Mouse (Mus musculus) liver, embryonic 14.5 days (tissue): ENCODE data around the gene Mmp14. TPM values are rescaled to one million over a fixed set of nuclear protein-coding genes. Genes with fewer than 3 reads are reported as not detected.

Experiments
- ATAC-seq: fragments of 200-750 bp; cut with Nextera tagmentation; 2 replicates; pipeline ENCODE4 v1.8.0; 2017; ENCODE audit warnings: moderate number of reproducible peaks, mild to moderate bottlenecking, moderate library complexity; ENCODE audit not compliant: insufficient read depth
- DNase-seq, 3 experiments: peaks; one replicate each; pipeline ENCODE4 v3.0.0-alpha.2; 2012 to 2013; ENCODE audit warnings: low read depth in 3 of 3, low spot score in 3 of 3
- H3K27ac ChIP-seq: fragments of 300-500 bp; sonication (generic); 2 replicates; pipeline ENCODE4 v1.5.1; 2014; ENCODE audit warnings: moderate library complexity, mild to moderate bottlenecking, control low read depth, inconsistent platforms
- H3K27me3 ChIP-seq: fragments of 300-500 bp; sonication (generic); 2 replicates; pipeline ENCODE4 v1.6.1; 2014; ENCODE audit warnings: mild to moderate bottlenecking, low read length, moderate library complexity; ENCODE audit not compliant: control insufficient read depth, insufficient read depth
- H3K36me3 ChIP-seq: fragments of 300-500 bp; sonication (generic); replicated peaks from 2 replicates; pipeline ENCODE4 v1.6.1; 2014; ENCODE audit warnings: low read depth; ENCODE audit not compliant: control insufficient read depth, insufficient read depth
- H3K4me1 ChIP-seq, 2 experiments: fragments of 200-500 bp in 1 of 2; fragments of 300-500 bp in 1 of 2; sonication (generic) in 1 of 2; replicated peaks; 2 replicates each; pipeline ENCODE4 v1.6.1; 2012 to 2014; ENCODE audit warnings: antibody characterized with exemption in 1 of 2, inconsistent platforms in 1 of 2, low read length in 1 of 2; ENCODE audit not compliant: control insufficient read depth in 2 of 2, insufficient read depth in 2 of 2
- H3K4me2 ChIP-seq: fragments of 300-500 bp; sonication (generic); 2 replicates; pipeline ENCODE4 v1.6.1; 2014; ENCODE audit warnings: low read depth, mild to moderate bottlenecking, control low read depth, moderate library complexity
- H3K4me3 ChIP-seq, 2 experiments: fragments of 200-500 bp in 1 of 2; fragments of 300-500 bp in 1 of 2; sonication (generic) in 1 of 2; 2 replicates each; pipeline ENCODE4 v1.5.1; 2012 to 2014; ENCODE audit warnings: low read depth in 2 of 2, low read length in 2 of 2, mild to moderate bottlenecking in 2 of 2, control low read depth in 1 of 2, inconsistent platforms in 1 of 2, moderate library complexity in 1 of 2; ENCODE audit not compliant: insufficient read depth in 1 of 2
- H3K9ac ChIP-seq: fragments of 300-500 bp; sonication (generic); replicated peaks from 2 replicates; pipeline ENCODE4 v1.6.1; 2014; ENCODE audit warnings: mild to moderate bottlenecking, control low read depth, moderate library complexity
- H3K9me3 ChIP-seq: fragments of 300-500 bp; sonication (generic); 2 replicates; pipeline ENCODE4 v1.6.1; 2016; ENCODE audit warnings: low read length, mixed read lengths; ENCODE audit not compliant: control insufficient read depth
- CTCF ChIP-seq: IDR thresholded peaks from 2 replicates; pipeline ENCODE4 v1.5.1; 2016; ENCODE audit warnings: antibody characterized with exemption, low read depth, control low read depth
- EP300 ChIP-seq: IDR thresholded peaks from 2 replicates; pipeline ENCODE4 v1.6.1; 2016; ENCODE audit warnings: antibody characterized with exemption, low read depth
- WGBS: fragments of 180-500 bp; shearing (Covaris S2); extraction: QIAGEN DNeasy Blood & Tissue Kit; methylation state at CpG from one replicate; pipeline ENCODE4 v1.1.7; 2014; ENCODE audit not compliant: insufficient replicate concordance; 5-methylcytosine and 5-hydroxymethylcytosine counted together
- polyA plus RNA-seq, 2 experiments: library from polyadenylated mRNA; depleted of rRNA in 1 of 2; stranded (reverse) in 1 of 2; unstranded in 1 of 2; fragments of >200 nt; fragmentation: Nextera tagmentation in 1 of 2; extraction: Ambion mirVana in 1 of 2; gene quantifications; 2 replicates each; pipeline versions ENCODE4 v1.2.1 to v1.2.3; 2012 to 2014

Mmp14 gene
- polyA plus RNA-seq, 2 experiments, result 14.4 to 19.0 TPM

DNA sequence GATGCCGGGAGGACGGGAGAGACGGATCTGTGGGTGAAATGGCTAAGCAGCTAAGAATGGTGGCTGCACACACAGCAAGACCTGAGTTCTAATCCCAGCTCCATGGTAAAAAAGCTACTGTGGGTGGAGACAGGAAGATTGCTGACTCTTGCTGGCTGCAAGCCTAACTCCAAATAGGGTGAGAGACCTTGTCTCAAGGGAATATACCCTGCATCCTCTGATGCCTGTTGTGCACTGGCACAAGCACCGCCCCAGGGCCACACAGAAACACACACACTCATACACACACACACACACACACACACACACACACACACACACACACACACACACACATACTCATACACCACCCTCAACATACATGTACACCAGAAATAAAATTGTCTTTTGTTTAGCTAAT is 14.6 kb upstream of the Mmp14 start:
- Histone ChIP-seq H3K4me1 (peaks cover 0 to 16% of the 10 kb centered on the region in 2 experiments; a peak in 3 of 4 replicates), H3K36me3 (no peaks in the 10 kb centered on the region), H3K4me2 (peak overlapping the region; percentile 55), H3K4me3 (no peak overlapping the region), H3K27me3 (no peaks in the 10 kb centered on the region), H3K9ac (no peak overlapping the region), H3K9me3 (no peaks in the 10 kb centered on the region), H3K27ac (no peak overlapping the region)
- DNase-seq (no peak), ATAC-seq (no peak)
- TF ChIP-seq CTCF, result no peak
- TF ChIP-seq EP300, result no peak
- 74% methylated on average over 4 of the region's 4 CpGs for WGBS

DNA sequence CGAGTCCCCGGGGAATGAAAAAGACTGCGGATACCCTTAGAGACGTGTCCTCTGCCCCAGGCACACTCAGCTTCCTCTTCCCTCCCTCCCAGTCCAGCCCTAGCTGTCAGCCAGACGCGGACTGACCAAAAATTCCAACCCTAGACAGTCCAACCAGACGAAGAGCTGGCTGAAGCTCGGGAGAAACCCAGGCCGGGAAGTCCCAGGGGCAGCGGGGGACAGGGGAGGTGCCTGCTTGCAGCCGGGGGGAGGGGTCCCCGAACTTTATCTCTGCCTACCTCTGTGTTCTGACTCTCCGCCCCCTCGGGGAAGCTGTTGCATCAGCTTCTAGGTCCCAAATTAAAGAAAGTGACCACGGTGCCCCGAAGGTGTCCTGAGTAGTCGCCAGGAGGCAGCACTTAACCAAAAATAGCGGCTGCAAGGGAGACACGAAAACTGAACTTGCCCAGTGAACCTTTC is 13.8 kb upstream of the Mmp14 start, which contains the start of gene Slc7a7:
Gene Slc7a7 (minus strand): TSS at position 158 of the 459 bp plus-strand sequence.
- 3% methylated on average over 19 of the region's 19 CpGs for WGBS
- peak; percentile 70 for TF ChIP-seq CTCF
- no peak for TF ChIP-seq EP300
- Histone ChIP-seq H3K4me2 (peak within 1 kb of the TSS; percentile 55), H3K9ac (peak within 1 kb of the TSS; percentile 47), H3K9me3 (no peaks in the 10 kb centered on the region), H3K27ac (no peak within 1 kb of the TSS), H3K4me1 (peaks cover 0 to 16% of the 10 kb centered on the region in 2 experiments; a peak in 3 of 4 replicates), H3K27me3 (no peaks in the 10 kb centered on the region), H3K4me3 (peak within 1 kb of the TSS; percentile 23 to 39), H3K36me3 (no peaks in the 10 kb centered on the region)
- DNase-seq (peak; percentile 52 to 69 (median 57)), ATAC-seq (peak; percentile 61)

DNA sequence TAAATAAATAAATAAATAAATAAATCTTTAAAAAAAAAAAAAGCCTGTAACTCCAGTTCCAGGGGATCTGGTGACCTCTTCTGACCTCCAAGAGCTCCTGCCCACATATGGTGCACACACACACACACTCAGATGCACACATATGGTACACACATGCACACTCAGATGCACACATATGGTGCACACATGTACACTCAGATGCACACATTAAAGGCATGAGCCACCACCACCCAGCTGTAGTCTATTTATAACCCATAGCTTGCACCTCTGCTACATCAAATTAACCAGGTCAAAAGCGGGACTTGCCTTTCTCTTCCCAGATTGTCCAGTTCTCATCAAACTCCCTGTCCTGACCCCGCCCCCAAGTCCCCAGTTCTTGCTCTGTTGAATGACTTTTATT is 10.4 kb upstream of the Mmp14 start:
- Histone ChIP-seq H3K27ac (no peak overlapping the region), H3K4me2 (no peak overlapping the region), H3K4me1 (peaks cover 20 to 36% of the 10 kb centered on the region in 2 experiments), H3K27me3 (no peaks in the 10 kb centered on the region), H3K4me3 (no peak overlapping the region), H3K9ac (no peak overlapping the region), H3K9me3 (no peaks in the 10 kb centered on the region), H3K36me3 (no peaks in the 10 kb centered on the region)
- 72% methylated on average over 2 of the region's 2 CpGs for WGBS
- DNase-seq, result no peak
- ATAC-seq, result no peak
- no peak for TF ChIP-seq CTCF
- TF ChIP-seq EP300, result no peak

GRCm38 (mm10) chr14:54423406-54423805 is 8.0 kb upstream of the Mmp14 start:
- 34% methylated on average over 5 of the region's 5 CpGs for WGBS

DNA sequence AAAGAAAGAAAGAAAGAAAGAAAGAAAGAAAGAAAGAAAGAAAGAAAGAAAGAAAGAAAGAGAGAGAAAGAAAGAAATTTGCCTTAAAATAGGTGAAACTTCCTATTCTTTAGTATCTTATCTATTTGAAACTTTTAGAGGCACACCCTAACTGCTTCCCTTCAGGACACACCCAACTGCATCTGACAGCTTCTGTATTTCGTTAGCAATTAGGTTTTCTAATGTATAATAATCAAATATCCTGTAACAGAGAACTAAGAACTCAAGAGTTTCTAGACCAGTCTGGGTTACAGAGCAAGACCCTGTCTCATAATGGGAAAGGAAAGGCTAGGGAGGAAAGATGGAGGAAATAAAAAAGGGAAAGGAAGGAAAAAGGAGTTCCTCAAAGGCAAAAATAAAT is 6.8 kb upstream of the Mmp14 start:
- no peaks in the 10 kb centered on the region; the same call in 1 of the 2 replicates for H3K36me3 ChIP-seq
- H3K4me2 ChIP-seq, result peak overlapping the region; percentile 55
- 11% methylated on average over 1 of the region's 1 CpGs for WGBS
- H3K9me3 ChIP-seq, result no peaks in the 10 kb centered on the region
- DNase-seq (peak in 1 of 3 experiments; percentile 42), ATAC-seq (peak; percentile 48; the same call in 1 of the 2 replicates)
- peak overlapping the region; percentile 15; the same call in 1 of the 2 replicates for H3K9ac ChIP-seq
- TF ChIP-seq EP300 (peak; percentile 36), CTCF (no peak)
- no peak overlapping the region for H3K4me3 ChIP-seq
- H3K4me1 ChIP-seq, result peaks cover 27 to 33% of the 10 kb centered on the region in 2 experiments
- H3K27me3 ChIP-seq, result no peaks in the 10 kb centered on the region
- peak overlapping the region; percentile 61 for H3K27ac ChIP-seq

More at GRCm38 (mm10) chr14:54423406-54423805, 8.0 kb upstream of the Mmp14 start:
- Histone ChIP-seq H3K9ac (no peak overlapping the region), H3K4me3 (no peak overlapping the region), H3K4me1 (peaks cover 27 to 33% of the 10 kb centered on the region in 2 experiments), H3K27me3 (no peaks in the 10 kb centered on the region), H3K9me3 (no peaks in the 10 kb centered on the region), H3K27ac (no peak overlapping the region), H3K36me3 (no peaks in the 10 kb centered on the region), H3K4me2 (no peak overlapping the region)
- no peak for DNase-seq
- TF ChIP-seq EP300 (no peak), CTCF (peak; percentile 86)
- ATAC-seq, result no peak
